Mouse (Mus musculus): ENCODE data around the gene Bmp8b. TPM values are rescaled to one million over a fixed set of nuclear protein-coding genes. Genes with fewer than 3 reads are reported as not detected.
A peak's percentile ranks its signal among the peaks of the same experiment; 100 is the strongest.
"Not testable (repeated sequence)": the region's sequence is repeated elsewhere in the genome, so short reads cannot be mapped to it uniquely, and the experiment has no call there.

Gene Bmp8b
- total RNA-seq (2021), result not detected
- long read RNA-seq, experiment 1, result 0 reads
- long read RNA-seq, experiment 2, result 0 reads

DNA sequence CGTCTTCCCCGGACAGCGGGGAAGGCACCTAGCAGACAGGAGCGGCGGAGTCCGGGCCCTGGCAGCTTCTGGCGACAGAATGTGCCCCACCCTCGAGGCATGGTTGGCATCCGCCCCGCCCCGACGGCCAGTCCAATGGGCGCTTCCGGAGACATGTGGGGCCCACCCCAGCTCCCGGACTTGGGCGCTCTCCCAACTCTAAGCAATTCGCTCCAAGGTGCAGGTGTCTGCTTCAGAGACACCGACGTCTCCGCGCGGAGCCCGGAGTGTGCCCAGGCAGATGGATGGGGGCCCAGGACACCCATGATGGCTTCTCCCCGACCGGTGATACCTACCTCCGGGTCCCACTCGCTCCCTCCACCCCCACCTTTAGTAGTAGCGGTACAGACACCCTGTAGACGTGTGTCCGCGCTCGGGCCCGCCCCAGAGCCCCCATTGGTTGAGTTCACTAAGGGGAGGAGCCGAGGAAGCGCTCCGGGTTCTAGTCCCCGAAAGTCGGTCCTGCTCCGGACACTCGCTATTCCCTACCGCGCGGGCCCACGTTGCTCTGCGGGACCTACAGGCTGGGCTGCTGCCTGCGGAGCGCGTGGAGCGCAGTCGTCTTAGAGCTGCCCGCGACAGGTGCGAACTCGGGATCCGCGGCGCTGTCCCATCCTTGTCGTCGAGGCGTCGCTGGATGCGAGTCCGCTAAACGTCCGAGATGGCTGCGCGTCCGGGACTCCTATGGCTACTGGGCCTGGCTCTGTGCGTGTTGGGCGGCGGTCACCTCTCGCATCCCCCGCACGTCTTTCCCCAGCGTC lies at the start of gene Bmp8b:
Bmp8b (plus strand) TSS at position 515 of the 800 bp plus-strand sequence.
- DNase-seq, result peak in 1 of 2 experiments; percentile 10

DNA sequence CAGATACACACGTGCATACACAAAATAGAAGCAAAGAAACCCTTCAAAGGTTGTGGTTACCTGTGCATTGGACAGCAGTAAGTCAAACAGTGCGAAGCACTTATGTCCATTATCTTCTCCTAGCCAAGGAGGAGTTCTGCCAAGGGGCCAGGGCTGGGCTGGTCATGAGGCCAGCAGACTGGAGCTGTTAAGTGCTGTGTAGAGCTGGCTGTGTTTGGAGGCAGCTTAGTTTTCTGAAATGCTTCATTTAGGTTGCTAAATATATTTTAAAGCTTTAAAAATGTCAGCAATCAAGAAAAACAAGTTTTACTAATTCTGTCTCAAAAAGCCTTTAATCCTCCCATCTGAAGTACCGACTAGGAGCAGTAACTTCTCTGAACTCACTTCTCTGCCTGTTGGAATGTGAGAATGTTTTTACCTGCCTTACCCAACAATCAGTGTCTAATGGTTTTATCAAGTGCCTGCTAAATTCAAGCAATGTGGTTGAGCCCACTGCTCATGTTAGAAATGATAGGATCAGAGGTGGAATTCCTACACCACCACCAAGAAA lies 48.3 kb upstream of the Bmp8b start:
- no peak for DNase-seq

- no peak for DNase-seq
Measured at GRCm38 (mm10) chr4:123057957-123058356, 47.0 kb upstream of the Bmp8b start.

GRCm38 (mm10) chr4:123061744-123062143 lies 43.2 kb upstream of the Bmp8b start:
- DNase-seq, result no peak

- DNase-seq, result no peak
Measured at GRCm38 (mm10) chr4:123068646-123069045, 36.3 kb upstream of the Bmp8b start.

DNA sequence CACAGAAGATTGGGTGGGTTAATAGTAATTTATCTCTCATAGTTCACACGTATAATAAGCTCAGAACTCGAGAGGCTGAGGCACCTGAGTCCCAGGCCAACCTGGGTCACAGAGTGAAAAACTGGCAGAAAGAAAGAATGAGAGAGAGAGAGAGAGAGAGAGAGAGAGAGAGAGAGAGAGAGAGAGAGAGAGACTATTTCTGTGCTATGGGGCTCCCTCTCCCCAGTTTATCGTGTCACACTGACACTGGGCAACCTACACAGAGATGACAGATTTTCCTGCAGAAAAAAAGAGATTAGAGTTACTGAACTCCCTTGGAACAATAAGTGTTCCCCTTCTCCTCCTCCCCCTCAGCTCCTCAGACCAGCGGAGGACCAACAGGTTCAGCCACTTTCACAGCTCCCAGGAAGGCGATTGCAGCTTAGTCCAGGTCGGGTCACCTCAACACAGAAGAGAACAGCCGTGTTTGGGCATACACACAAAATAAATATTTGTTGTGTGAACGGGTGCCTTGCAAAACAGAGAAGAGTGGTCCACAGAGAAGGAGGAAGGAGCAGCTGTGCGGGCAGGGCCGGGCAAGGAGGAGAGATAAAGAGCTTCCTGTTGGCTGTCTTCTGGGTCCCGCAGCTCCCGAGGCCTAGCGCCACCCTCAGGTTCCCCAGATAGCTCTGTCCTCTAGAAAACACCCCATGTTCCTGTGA lies 33.5 kb upstream of the Bmp8b start:
- peak; percentile 44 to 62 for DNase-seq

DNA sequence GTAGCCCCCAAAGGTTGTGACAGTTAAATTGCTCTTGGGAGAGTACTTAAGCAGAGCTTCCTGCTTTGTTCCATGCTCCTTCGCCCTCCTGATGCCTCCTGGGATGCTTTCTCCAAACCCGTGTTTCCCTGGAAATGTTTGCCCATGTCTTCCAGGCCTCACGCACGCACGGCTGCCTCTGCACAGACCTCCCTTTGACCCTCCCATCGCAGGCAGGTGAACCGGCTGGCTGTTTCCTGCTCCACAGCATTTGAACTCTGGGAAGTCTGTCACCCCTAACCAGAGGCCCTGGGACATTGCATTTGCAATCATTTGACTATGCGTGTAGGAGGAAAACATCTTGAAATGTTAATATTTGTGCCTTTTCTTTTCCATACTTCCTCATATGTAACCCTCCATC lies 28.0 kb upstream of the Bmp8b start:
- no peak for DNase-seq

DNA sequence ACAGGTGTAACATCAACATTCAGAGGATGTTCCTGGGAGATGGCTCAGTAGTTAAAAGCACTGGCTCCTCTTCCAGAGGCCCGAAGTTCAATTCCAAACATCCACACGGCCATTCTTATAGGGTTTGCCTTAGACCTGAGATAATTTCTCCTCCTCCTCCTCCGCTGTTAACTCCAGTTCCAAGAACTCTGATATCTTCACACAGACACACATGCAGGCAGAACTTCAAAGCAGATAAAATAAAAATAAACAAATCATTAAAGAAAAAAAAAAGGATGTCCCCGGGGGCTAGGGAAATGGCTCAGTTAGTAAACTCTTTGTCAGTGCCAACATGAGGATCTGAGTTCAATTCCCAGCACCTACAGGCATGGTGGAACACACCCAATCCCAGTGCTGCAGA lies 26.7 kb upstream of the Bmp8b start:
- no peak for DNase-seq

DNA sequence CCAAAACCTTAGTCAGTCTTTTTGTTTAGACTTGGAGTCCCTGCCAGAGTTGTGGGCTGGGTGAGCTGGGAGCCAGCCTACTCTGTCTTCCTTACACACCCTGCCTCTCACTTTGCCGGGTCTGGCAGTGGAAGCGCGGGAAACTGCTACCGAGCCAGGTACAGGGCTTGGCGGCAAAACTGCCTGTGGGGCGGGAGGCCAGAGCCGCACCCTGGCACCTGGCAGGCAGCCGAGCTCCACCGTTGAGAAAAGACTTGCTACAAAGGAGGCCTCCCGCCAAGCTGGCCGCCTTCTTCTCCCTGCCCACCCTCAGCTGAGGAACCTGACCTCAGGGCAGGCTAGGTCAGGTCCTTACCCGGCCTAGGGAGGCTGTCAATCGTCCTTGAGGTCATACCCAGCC lies 24.2 kb upstream of the Bmp8b start:
- peak in 1 of 2 experiments; percentile 19 for DNase-seq

GRCm38 (mm10) chr4:123082283-123083163 lies 22.4 kb upstream of the Bmp8b start:
- DNase-seq, result peak; percentile 69 to 76

DNA sequence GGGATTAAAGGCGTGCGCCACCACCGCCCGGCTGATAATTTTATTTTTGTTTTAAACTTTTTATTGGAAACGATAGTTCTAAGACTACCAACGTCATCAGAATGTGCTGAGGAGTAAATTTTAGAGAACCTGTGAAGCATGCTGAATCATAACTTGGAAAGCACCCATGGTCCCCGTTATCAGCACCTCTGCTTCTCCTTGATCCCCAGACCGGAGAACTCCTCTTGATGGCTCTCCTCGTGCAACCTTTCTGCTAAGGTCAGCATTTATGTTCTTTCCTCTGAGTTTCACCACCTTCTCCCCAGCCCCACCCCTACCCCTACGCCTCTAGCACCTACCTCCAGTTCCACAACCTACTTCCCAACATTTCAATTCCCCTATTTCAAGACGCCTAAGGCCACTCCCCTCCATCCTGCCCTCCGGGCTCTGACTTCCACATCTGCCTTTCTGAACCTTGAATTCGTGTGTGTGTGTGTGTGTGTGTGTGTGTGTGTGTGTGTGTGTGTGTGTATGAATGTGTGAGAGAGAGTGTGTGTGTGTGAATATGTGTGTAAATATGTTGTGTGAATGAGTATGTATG lies 21.6 kb upstream of the Bmp8b start:
- DNase-seq, result no peak

GRCm38 (mm10) chr4:123085290-123085689 lies 19.7 kb upstream of the Bmp8b start:
- no peak for DNase-seq

DNA sequence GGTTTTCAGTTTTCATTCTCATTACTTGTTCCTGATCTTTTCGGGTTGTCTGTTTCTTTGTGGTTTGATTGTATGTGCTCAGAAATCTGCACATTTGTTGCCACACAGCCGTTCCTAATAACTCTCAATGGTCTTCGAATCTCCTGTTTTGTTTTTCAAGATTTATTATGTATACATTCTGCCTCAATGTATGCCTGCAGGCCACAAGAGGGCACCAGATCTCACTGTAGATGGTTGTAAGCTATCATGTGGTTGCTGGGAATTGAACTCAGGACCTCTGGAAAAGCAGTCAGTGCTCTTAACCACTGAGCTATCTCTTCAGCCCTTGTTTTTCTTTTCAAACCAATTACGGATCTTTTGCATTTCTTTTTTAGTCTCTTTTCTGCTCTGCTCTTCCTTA lies 18.6 kb upstream of the Bmp8b start:
- DNase-seq, result no peak

GRCm38 (mm10) chr4:123092621-123093020 lies 12.3 kb upstream of the Bmp8b start:
- no peak for DNase-seq

GRCm38 (mm10) chr4:123093064-123093776 lies 11.7 kb upstream of the Bmp8b start:
- DNase-seq, result no peak

GRCm38 (mm10) chr4:123093869-123094268 lies 11.1 kb upstream of the Bmp8b start:
- no peak for DNase-seq

DNA sequence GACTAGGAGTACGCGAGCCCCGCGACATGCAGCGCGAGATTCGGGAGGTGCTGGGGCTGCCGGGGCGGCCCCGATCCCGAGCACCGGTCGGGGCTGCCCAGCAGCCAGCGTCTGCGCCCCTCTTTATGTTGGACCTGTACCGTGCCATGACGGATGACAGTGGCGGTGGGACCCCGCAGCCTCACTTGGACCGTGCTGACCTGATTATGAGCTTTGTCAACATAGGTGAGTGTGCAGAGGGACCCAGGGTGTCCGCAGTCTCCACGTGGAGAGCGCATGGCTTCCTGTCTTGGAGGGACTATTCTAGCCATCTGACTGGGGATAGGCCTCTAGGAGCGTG lies 456 bp downstream of the Bmp8b start:
- DNase-seq, result no peak

DNA sequence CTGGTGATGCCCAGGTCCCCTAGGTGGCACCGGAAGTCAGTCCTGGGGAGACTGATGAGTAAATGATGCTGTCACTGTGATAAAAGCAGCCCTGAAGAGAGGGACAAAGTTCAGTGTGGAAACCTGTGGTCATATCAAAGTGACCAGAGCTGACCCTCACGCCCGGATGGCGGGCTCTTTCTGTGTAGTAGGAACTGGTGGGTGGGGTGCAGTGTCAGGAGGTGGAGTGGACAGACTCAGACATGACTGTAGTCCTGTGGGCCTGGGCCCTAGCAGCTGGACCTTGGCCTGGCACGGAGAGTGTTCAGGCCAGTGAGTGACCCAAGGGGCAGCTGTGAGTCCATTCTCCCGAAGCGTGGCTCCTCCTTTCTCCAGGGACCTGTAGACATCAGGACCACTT lies 964 bp downstream of the Bmp8b start:
- not testable (repeated sequence) for DNase-seq

DNA sequence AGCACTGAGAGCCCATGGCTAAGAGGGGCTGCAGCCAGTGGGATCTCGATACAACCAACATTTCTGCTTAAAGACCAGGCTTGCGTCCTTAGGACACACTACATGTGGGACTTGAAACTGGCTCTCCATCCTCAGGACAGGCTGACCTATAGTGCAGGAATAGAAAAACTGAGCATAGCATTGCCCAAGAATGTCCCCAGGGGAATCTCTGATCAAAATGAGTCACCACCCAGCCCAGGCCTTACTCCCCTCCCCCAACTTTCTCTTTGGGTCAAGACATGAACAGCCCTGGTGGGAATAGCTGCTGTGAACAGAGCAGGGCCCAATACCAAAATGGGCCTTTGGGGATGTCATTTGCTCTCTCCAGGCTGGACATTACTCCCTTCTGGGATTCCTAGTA lies 1.9 kb downstream of the Bmp8b start:
- peak in 1 of 2 experiments; percentile 19 for DNase-seq

GRCm38 (mm10) chr4:123108056-123108455 lies 3.1 kb downstream of the Bmp8b start:
- no peak for DNase-seq

DNA sequence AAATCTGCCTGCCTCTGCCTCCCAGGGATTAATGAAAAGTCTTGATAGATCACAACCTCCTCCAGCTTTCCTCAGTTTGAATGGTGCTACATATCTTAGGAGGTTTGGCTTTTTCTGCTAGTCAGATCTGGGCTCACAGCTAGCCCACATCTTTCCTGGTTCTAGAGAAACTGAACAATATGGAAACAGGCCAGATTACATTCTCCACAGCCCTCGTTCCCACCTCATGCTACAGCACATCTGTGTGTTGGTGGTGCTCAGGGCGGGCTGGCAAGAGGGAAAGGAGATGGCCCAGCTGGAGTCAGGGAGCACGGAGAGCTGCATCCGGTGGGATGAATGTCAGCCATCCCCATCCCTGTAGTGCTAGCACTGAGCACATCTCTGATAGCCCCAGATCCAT lies 5.8 kb downstream of the Bmp8b start:
- DNase-seq, result no peak
